Mouse (Mus musculus) C2C12 (cell line): ENCODE data around the gene Mrpl43. TPM values are rescaled to one million over a fixed set of nuclear protein-coding genes. Genes with fewer than 3 reads are reported as not detected.

ENCODE experiments used
- H3K27me3 ChIP-seq: one replicate; pipeline ENCODE4 v1.6.1; 2011; ENCODE audit not compliant: control insufficient read depth, insufficient read depth, insufficient read length
- H3K36me3 ChIP-seq: one replicate; pipeline ENCODE4 v1.6.1; 2011; ENCODE audit not compliant: control insufficient read depth, insufficient read depth
- H3K4me3 ChIP-seq: one replicate; pipeline ENCODE4 v1.5.1; 2011; ENCODE audit warnings: mild to moderate bottlenecking, control low read depth; ENCODE audit not compliant: poor library complexity, insufficient read depth, severe bottlenecking
- H3K79me2 ChIP-seq: one replicate; pipeline ENCODE4 v1.6.1; 2011; ENCODE audit not compliant: control insufficient read depth, insufficient read depth
- H3K79me3 ChIP-seq: one replicate; pipeline ENCODE4 v1.6.1; 2011; ENCODE audit warnings: low read depth, control low read depth
- H3ac ChIP-seq: one replicate; pipeline ENCODE3; 2011; ENCODE audit warnings: low read depth; ENCODE audit not compliant: control insufficient read depth, insufficient read length
- CEBPB ChIP-seq: IDR thresholded peaks from one replicate; pipeline ENCODE4 v1.6.1; 2011; ENCODE audit warnings: low read depth, mild to moderate bottlenecking, control low read depth, moderate library complexity
- CTCF ChIP-seq: IDR thresholded peaks from one replicate; pipeline ENCODE4 v1.5.1; 2011; ENCODE audit not compliant: control insufficient read depth, insufficient read depth, insufficient read length
- FOSL1 ChIP-seq: IDR thresholded peaks from one replicate; pipeline ENCODE4 v1.8.0; 2011; ENCODE audit warnings: mild to moderate bottlenecking, low read length; ENCODE audit not compliant: poor library complexity, insufficient read depth, severe bottlenecking
- MAX ChIP-seq: IDR thresholded peaks from one replicate; pipeline ENCODE4 v1.6.1; 2011; ENCODE audit warnings: mild to moderate bottlenecking, control low read depth
- MYOD1 ChIP-seq: IDR thresholded peaks from one replicate; pipeline ENCODE4 v1.6.1; 2011; ENCODE audit warnings: low read depth; ENCODE audit not compliant: control insufficient read depth, insufficient read length
- MYOG ChIP-seq: IDR thresholded peaks from one replicate; pipeline ENCODE4 v1.6.1; 2011; ENCODE audit not compliant: control insufficient read depth, insufficient read length; ENCODE audit errors: extremely low read depth
- USF1 ChIP-seq: IDR thresholded peaks from one replicate; pipeline ENCODE4 v1.6.1; 2011; ENCODE audit warnings: low read depth, mild to moderate bottlenecking, control low read depth, moderate library complexity
- polyA plus RNA-seq: library from polyadenylated mRNA; unstranded; fragments of >200 nt; fragmentation: generic; extraction: Trizol; gene quantifications from one replicate; pipeline ENCODE4 v1.2.1, GENCODE M21; 2012; ENCODE audit warnings: missing spikeins

Gene Mrpl43
- polyA plus RNA-seq, 1 experiment: 63.0 TPM

DNA sequence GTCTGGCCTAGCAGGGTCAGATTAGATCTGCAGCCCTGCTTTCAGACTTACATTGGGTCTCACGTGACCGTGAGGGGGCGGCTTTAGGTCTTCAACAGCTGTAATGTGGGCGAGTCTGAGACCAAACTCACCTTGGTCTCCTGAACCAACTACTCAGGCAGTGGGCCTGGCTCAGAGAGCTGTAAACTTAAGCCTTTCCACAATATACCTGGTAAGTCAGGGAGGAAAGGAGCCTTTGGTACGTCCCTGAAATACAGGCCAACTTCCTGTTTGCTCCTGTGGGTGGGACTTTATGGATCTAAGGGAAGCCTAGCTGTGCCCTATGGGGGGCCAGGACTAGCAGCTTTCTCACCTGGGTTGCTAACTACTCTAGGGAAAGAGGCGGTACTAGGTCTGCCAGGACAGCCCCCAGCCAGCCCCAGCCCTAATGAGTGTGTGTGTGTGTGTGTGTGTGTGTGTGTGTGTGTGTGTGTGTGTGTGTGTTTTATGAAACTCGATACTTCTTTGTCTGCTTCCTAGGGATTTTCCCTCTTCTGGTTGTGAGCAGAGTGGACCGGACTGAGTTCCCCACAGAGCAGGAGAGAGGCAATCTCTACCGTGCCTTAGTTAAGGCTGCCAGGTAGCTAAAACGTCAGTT is 8.2 kb upstream of the Mrpl43 start, which contains the start of gene Lzts2:
Gene Lzts2 (plus strand): TSS at position 80 of the 637 bp plus-strand sequence.
- no peak for TF ChIP-seq MYOD1
- TF ChIP-seq USF1: peak; percentile 59
- TF ChIP-seq FOSL1: no peak
- no peak for TF ChIP-seq CEBPB
- Histone ChIP-seq H3K4me3 (peak within 1 kb of the TSS; percentile 38), H3K79me3 (peaks cover 13% of the 10 kb centered on the region), H3K27me3 (no peaks in the 10 kb centered on the region), H3K79me2 (peaks cover 22% of the 10 kb centered on the region), H3K36me3 (peaks cover 26% of the 10 kb centered on the region), H3ac (peak within 1 kb of the TSS; percentile 32)

DNA sequence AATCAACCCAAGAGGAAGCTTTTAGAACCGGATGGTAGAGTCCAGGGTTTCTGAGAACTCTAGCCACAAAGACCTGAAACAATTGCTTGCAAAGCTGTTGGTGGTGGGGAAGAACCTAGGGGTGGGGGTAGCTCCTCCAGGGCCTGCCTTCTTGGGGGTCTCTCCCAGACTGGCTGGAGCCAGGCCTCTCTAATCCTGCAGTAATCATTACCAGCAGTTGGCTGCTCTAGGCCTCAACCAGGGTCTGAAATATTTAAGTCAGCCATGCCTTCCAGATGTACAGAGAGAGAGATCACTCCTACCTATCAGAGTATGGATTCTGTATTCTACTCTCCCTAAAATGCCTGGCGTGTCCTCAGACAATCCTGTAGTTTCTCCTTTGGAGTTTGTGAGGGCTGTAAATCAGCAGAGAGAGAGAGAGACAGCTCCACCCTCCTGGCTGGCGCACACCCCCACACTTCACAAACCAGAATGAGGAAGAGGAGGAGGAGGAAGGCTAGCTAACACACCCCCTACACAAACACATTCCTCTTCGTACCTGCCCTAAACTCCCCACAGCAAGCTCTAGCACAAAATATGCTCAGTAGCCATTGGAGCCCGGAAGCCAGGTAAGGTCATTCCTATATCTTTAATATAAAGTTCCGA is 7.5 kb upstream of the Mrpl43 start:
- TF ChIP-seq FOSL1 (no peak), USF1 (no peak), MYOD1 (no peak), CTCF (no peak), MYOG (no peak), CEBPB (no peak), MAX (no peak)
- Histone ChIP-seq H3K4me3 (no peak overlapping the region), H3K27me3 (no peaks in the 10 kb centered on the region)

DNA sequence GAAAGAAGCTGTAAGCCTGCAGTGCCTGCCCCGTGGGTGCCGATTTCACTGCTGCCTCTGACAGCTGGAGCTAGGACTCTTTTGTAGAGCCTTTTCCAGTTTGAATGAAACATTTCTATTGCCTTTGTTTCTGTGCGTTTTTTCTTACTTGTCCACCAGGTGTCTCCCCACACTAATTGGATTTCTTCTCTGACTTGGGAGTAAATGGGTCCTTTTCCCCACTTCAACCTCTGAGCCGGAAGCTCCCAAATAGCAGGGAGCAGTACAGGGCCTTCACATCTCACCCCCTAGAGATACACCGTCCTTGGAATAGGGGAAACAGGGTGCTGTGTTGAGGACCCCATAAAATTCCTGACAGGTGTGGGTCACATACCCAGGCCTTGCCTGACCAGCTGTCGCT is 6.4 kb upstream of the Mrpl43 start:
- H3K27me3 ChIP-seq: no peaks in the 10 kb centered on the region
- TF ChIP-seq MAX (no peak), CEBPB (no peak), CTCF (no peak), USF1 (no peak), MYOG (no peak), MYOD1 (no peak), FOSL1 (no peak)
- H3ac ChIP-seq: no peak overlapping the region
- no peak overlapping the region for H3K4me3 ChIP-seq
- peaks cover 35% of the 10 kb centered on the region for H3K36me3 ChIP-seq
- peaks cover 23% of the 10 kb centered on the region for H3K79me2 ChIP-seq
- peaks cover 12% of the 10 kb centered on the region for H3K79me3 ChIP-seq

More for the DNA sequence above, 7.5 kb upstream of the Mrpl43 start:
- Histone ChIP-seq H3ac (no peak overlapping the region), H3K79me3 (peaks cover 8% of the 10 kb centered on the region), H3K79me2 (peaks cover 20% of the 10 kb centered on the region), H3K36me3 (peaks cover 26% of the 10 kb centered on the region)

DNA sequence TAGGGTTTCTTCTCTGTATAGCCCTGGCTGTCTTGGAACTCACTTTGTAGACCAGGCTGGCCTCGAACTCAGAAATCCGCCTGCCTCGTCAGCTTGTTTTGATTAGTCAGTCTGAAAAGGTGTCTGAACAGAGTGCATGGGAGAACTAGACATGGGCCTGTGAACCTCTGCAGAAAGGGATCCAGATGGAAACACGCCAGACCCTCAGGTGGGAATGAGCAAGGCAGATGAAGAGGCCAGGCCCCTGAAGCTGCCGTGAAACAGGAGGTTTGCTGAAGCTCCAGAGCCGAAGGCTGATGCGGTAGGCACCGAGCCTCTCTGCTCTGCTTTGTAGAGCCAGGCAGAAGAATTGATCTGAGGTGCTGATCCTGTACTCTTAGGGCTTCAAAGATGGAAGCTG is 6.0 kb upstream of the Mrpl43 start:
- peaks cover 39% of the 10 kb centered on the region for H3K36me3 ChIP-seq
- H3K4me3 ChIP-seq: no peak overlapping the region
- H3K79me3 ChIP-seq: peaks cover 16% of the 10 kb centered on the region
- TF ChIP-seq MYOG: no peak
- TF ChIP-seq CTCF: no peak
- TF ChIP-seq MYOD1: no peak
- TF ChIP-seq FOSL1: no peak
- TF ChIP-seq CEBPB: no peak
- no peak for TF ChIP-seq USF1
- TF ChIP-seq MAX: no peak
- no peak overlapping the region for H3ac ChIP-seq
- H3K27me3 ChIP-seq: no peaks in the 10 kb centered on the region
- H3K79me2 ChIP-seq: peaks cover 28% of the 10 kb centered on the region

DNA sequence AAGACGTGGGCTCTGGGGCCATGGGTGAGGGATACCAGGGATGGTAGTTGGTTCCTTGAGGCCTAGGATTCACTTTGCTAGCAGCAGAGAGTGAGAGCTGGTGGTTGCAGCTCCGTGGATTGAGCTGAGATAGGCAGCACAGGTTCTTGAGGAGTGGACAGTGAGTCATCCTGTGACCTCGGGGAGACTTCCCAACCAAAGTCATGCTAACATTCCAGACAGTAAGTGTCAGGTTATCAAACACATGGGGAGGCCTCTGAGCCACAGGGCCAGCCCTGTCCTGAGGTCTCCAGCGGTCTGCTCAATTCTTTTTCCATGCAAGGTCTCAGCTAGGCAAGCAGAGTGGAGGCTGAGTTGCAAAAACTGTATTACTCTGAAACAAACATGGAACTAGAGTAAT is 4.4 kb upstream of the Mrpl43 start:
- no peak for TF ChIP-seq MYOD1
- TF ChIP-seq USF1: no peak
- TF ChIP-seq FOSL1: no peak
- TF ChIP-seq MAX: no peak
- no peak for TF ChIP-seq CTCF
- TF ChIP-seq CEBPB: no peak
- no peak for TF ChIP-seq MYOG
- H3K79me2 ChIP-seq: peaks cover 38% of the 10 kb centered on the region
- no peak overlapping the region for H3ac ChIP-seq
- H3K27me3 ChIP-seq: no peaks in the 10 kb centered on the region
- peaks cover 22% of the 10 kb centered on the region for H3K79me3 ChIP-seq
- H3K4me3 ChIP-seq: no peak overlapping the region
- peaks cover 39% of the 10 kb centered on the region for H3K36me3 ChIP-seq
